Mouse (Mus musculus): ENCODE measurements at regions not wholly inside any gene's neighbourhood (a gene's known extent, or its start where the extent isn't known, plus 50 kb on each side); places are given as distances from the start of the nearest gene placed in this dataset.
"Not testable (repeated sequence)": the region's sequence is repeated elsewhere in the genome, so short reads cannot be mapped to it uniquely, and the experiment has no call there.

GRCm38 (mm10) chr17:48680331-48680730 lies 225.6 kb downstream of the Unc5cl start:
- no peaks in the 10 kb centered on the region for H3K9me3 ChIP-seq (replicated peaks)
- H3K4me1 ChIP-seq = no peaks in the 10 kb centered on the region
- no peaks in the 10 kb centered on the region for H3K27me3 ChIP-seq (ENCODE audit: low read depth, poor library complexity, severe bottlenecking)
- no peak overlapping the region for H3K4me3 ChIP-seq
- no peaks in the 10 kb centered on the region for H3K36me3 ChIP-seq
- WGBS = 82% methylated on average over 10 of the region's 10 CpGs
- DNase-seq (ENCODE audit: low spot score) = no peak
- no peak overlapping the region for H3K27ac ChIP-seq

GRCm38 (mm10) chr17:48688944-48689343 lies 234.2 kb downstream of the Unc5cl start:
- DNase-seq (ENCODE audit: low spot score) = no peak
- Histone ChIP-seq H3K27ac (no peak overlapping the region), H3K36me3 (no peaks in the 10 kb centered on the region), H3K27me3 (ENCODE audit: low read depth, poor library complexity, severe bottlenecking) (no peaks in the 10 kb centered on the region), H3K9me3 (replicated peaks) (no peaks in the 10 kb centered on the region), H3K4me1 (no peaks in the 10 kb centered on the region), H3K4me3 (no peak overlapping the region)
- WGBS = 79% methylated on average over 2 of the region's 2 CpGs

- Histone ChIP-seq H3K27me3 (ENCODE audit: low read depth, poor library complexity, severe bottlenecking) (0 out of 2 replicates have a peak, but pooled peaks cover 5% of the 10 kb centered on the region), H3K9me3 (replicated peaks) (no peaks in the 10 kb centered on the region), H3K4me3 (no peak overlapping the region), H3K4me1 (no peaks in the 10 kb centered on the region), H3K27ac (no peak overlapping the region), H3K36me3 (no peaks in the 10 kb centered on the region)
- 90% methylated on average over 5 of the region's 5 CpGs for WGBS
- no peak for DNase-seq (ENCODE audit: low spot score)
These were observed 233.7 kb upstream of the Lrfn2 start for GRCm38 (mm10) chr17:48698456-48698855.

- peak; percentile 33 for DNase-seq (ENCODE audit: low spot score)
- H3K27ac ChIP-seq = no peak overlapping the region
- no peaks in the 10 kb centered on the region for H3K9me3 ChIP-seq (replicated peaks)
- H3K4me3 ChIP-seq = no peak overlapping the region
- H3K36me3 ChIP-seq = no peaks in the 10 kb centered on the region
- WGBS = 30% methylated on average over 10 of the region's 10 CpGs
- 0 out of 2 replicates have a peak, but pooled peaks cover 5% of the 10 kb centered on the region for H3K27me3 ChIP-seq (ENCODE audit: low read depth, poor library complexity, severe bottlenecking)
- H3K4me1 ChIP-seq = no peaks in the 10 kb centered on the region
These were observed 231.6 kb upstream of the Lrfn2 start for GRCm38 (mm10) chr17:48700591-48700990.

GRCm38 (mm10) chr17:48720506-48720905 lies 211.7 kb upstream of the Lrfn2 start:
- DNase-seq (ENCODE audit: low spot score) = no peak
- no peaks in the 10 kb centered on the region for H3K9me3 ChIP-seq (replicated peaks)
- H3K27me3 ChIP-seq (ENCODE audit: low read depth, poor library complexity, severe bottlenecking) = no peaks in the 10 kb centered on the region
- H3K4me3 ChIP-seq = no peak overlapping the region
- H3K4me1 ChIP-seq = no peaks in the 10 kb centered on the region
- WGBS = 87% methylated on average over 4 of the region's 4 CpGs
- no peak overlapping the region for H3K27ac ChIP-seq
- no peaks in the 10 kb centered on the region for H3K36me3 ChIP-seq

GRCm38 (mm10) chr17:48723286-48723685 lies 208.9 kb upstream of the Lrfn2 start:
- Histone ChIP-seq H3K4me1 (no peaks in the 10 kb centered on the region), H3K36me3 (no peaks in the 10 kb centered on the region), H3K27me3 (ENCODE audit: low read depth, poor library complexity, severe bottlenecking) (no peaks in the 10 kb centered on the region), H3K27ac (no peak overlapping the region), H3K9me3 (replicated peaks) (no peaks in the 10 kb centered on the region), H3K4me3 (no peak overlapping the region)
- 82% methylated on average over 10 of the region's 10 CpGs for WGBS
- no peak for DNase-seq (ENCODE audit: low spot score)

- H3K9me3 ChIP-seq (replicated peaks) = no peaks in the 10 kb centered on the region
- H3K36me3 ChIP-seq = no peaks in the 10 kb centered on the region
- no peaks in the 10 kb centered on the region for H3K27me3 ChIP-seq (ENCODE audit: low read depth, poor library complexity, severe bottlenecking)
- no peaks in the 10 kb centered on the region for H3K4me1 ChIP-seq
- WGBS = 82% methylated on average over 11 of the region's 11 CpGs
- DNase-seq (ENCODE audit: low spot score) = no peak
- no peak overlapping the region for H3K4me3 ChIP-seq
- no peak overlapping the region for H3K27ac ChIP-seq
These were observed 207.6 kb upstream of the Lrfn2 start for GRCm38 (mm10) chr17:48724513-48725112.

GRCm38 (mm10) chr17:48726460-48726859 lies 205.7 kb upstream of the Lrfn2 start:
- no peak overlapping the region for H3K4me3 ChIP-seq
- no peaks in the 10 kb centered on the region for H3K4me1 ChIP-seq
- no peaks in the 10 kb centered on the region for H3K9me3 ChIP-seq (replicated peaks)
- DNase-seq (ENCODE audit: low spot score) = no peak
- H3K27ac ChIP-seq = no peak overlapping the region
- no peaks in the 10 kb centered on the region for H3K27me3 ChIP-seq (ENCODE audit: low read depth, poor library complexity, severe bottlenecking)
- WGBS = 75% methylated on average over 3 of the region's 3 CpGs
- H3K36me3 ChIP-seq = no peaks in the 10 kb centered on the region

GRCm38 (mm10) chr17:48733801-48734200 lies 198.4 kb upstream of the Lrfn2 start:
- H3K4me3 ChIP-seq = no peak overlapping the region
- WGBS = 62% methylated on average over 9 of the region's 9 CpGs
- H3K27ac ChIP-seq = no peak overlapping the region
- H3K9me3 ChIP-seq (replicated peaks) = no peaks in the 10 kb centered on the region
- peaks cover 9% of the 10 kb centered on the region; the same call in 1 of the 2 replicates for H3K4me1 ChIP-seq
- H3K36me3 ChIP-seq = no peaks in the 10 kb centered on the region
- DNase-seq (ENCODE audit: low spot score) = no peak
- no peaks in the 10 kb centered on the region for H3K27me3 ChIP-seq (ENCODE audit: low read depth, poor library complexity, severe bottlenecking)

- DNase-seq (ENCODE audit: low spot score); H3K36me3 ChIP-seq; H3K9me3 ChIP-seq (replicated peaks); H3K27me3 ChIP-seq (ENCODE audit: low read depth, poor library complexity, severe bottlenecking); H3K4me3 ChIP-seq; H3K27ac ChIP-seq; H3K4me1 ChIP-seq: not testable (repeated sequence)
- 90% methylated on average over 2 of the region's 2 CpGs for WGBS
These were observed 195.0 kb upstream of the Lrfn2 start for GRCm38 (mm10) chr17:48737181-48737580.

- Histone ChIP-seq H3K4me3 (no peak overlapping the region), H3K27ac (no peak overlapping the region), H3K27me3 (ENCODE audit: low read depth, poor library complexity, severe bottlenecking) (no peaks in the 10 kb centered on the region), H3K4me1 (0 out of 2 replicates have a peak, but pooled peaks cover 2% of the 10 kb centered on the region), H3K36me3 (no peaks in the 10 kb centered on the region), H3K9me3 (replicated peaks) (no peaks in the 10 kb centered on the region)
- no peak for DNase-seq (ENCODE audit: low spot score)
- 92% methylated on average over 5 of the region's 5 CpGs for WGBS
These were observed 193.5 kb upstream of the Lrfn2 start for GRCm38 (mm10) chr17:48738708-48739107.

GRCm38 (mm10) chr17:48742769-48743405 lies 189.3 kb upstream of the Lrfn2 start:
- no peak overlapping the region for H3K27ac ChIP-seq
- 88% methylated on average over 13 of the region's 13 CpGs for WGBS
- no peaks in the 10 kb centered on the region for H3K27me3 ChIP-seq (ENCODE audit: low read depth, poor library complexity, severe bottlenecking)
- H3K9me3 ChIP-seq (replicated peaks) = no peaks in the 10 kb centered on the region
- no peak overlapping the region for H3K4me3 ChIP-seq
- no peaks in the 10 kb centered on the region for H3K36me3 ChIP-seq
- no peaks in the 10 kb centered on the region for H3K4me1 ChIP-seq
- no peak for DNase-seq (ENCODE audit: low spot score)

GRCm38 (mm10) chr17:48770099-48770498 lies 162.1 kb upstream of the Lrfn2 start:
- 82% methylated on average over 2 of the region's 2 CpGs for WGBS
- H3K4me1 ChIP-seq = peaks cover 16% of the 10 kb centered on the region
- H3K36me3 ChIP-seq = no peaks in the 10 kb centered on the region
- no peak overlapping the region for H3K27ac ChIP-seq
- H3K27me3 ChIP-seq (ENCODE audit: low read depth, poor library complexity, severe bottlenecking) = no peaks in the 10 kb centered on the region
- DNase-seq (ENCODE audit: low spot score) = no peak
- no peaks in the 10 kb centered on the region for H3K9me3 ChIP-seq (replicated peaks)
- H3K4me3 ChIP-seq = no peak overlapping the region
